ENCODE assay signal across 12 mouse cellular contexts in the genomic region with DNA sequence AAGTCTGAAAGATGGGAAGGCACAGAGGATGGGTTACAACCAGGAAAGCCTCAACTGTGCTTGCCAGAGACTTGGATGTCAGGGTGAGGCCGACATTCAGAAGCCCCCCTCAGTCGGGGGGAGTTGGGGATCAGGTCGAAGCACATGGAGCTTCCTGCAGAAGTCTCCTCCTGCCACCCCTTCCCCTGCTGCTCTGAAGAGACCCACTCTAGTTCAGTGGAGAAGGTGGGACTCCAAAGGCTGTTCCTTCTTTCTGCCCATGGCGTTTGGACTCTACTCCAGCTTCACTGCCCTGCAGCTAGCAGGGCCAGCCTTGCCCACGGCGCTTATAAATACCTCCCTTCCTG. TPM values are rescaled to one million over a fixed set of nuclear protein-coding genes. Genes with fewer than 3 reads are reported as not detected.
DNase-seq lines count a peak whose midpoint lies in the region; ATAC-seq and TF ChIP-seq lines count a peak whose summit lies in the region.
"Had no signal": no experiment of that assay in that cellular context is flagged by ENCODE, and none has a peak within 500 bp of the region (broad histone marks: within the 10 kb centered on the region; RNA-seq: fewer than 3 reads in every experiment).

No protein-coding gene starts in this region.

- H3K9ac ChIP-seq in heart, embryonic 11.5 days (ENCODE audit: low read depth, low read length) = no peak overlapping the region
- no peak overlapping the region for H3K9ac ChIP-seq in limb, embryonic 14.5 days (ENCODE audit: low read depth, low read length, severe bottlenecking)

- peak overlapping the region; percentile 27 for H3K4me2 ChIP-seq in heart, embryonic 11.5 days
- H3K4me2 ChIP-seq in limb, embryonic 14.5 days (replicated peaks; ENCODE audit: low read depth, low read length, severe bottlenecking) = peak overlapping the region; percentile 2; the same call in 1 of the 2 replicates

- no peaks in the 10 kb centered on the region for H3K9me3 ChIP-seq in heart, embryonic 11.5 days (replicated peaks; ENCODE audit: control insufficient read depth, low read length)
- H3K9me3 ChIP-seq in megakaryocyte, embryonic 14.5 days = no peaks in the 10 kb centered on the region
- no peaks in the 10 kb centered on the region for H3K9me3 ChIP-seq in limb, embryonic 14.5 days (ENCODE audit: control insufficient read depth, low read length)

- DNase-seq in heart, postnatal 36 days = no peak
- DNase-seq in limb, embryonic 14.5 days (ENCODE audit: low spot score) = no peak
- DNase-seq in thymus, postnatal 4 days = no peak
- no peak for DNase-seq in thymus, postnatal 10 days (ENCODE audit: low spot score in 2 of 2)
- DNase-seq: thymus, adult 2 months had no signal

- no peak for ATAC-seq in heart, embryonic 11.5 days (replicated peaks; ENCODE audit: insufficient number of reproducible peaks, low FRiP score, low TSS enrichment)
- no peak for ATAC-seq in megakaryocyte, adult 5-6 weeks (ENCODE audit: poor library complexity, severe bottlenecking)
- no peak for ATAC-seq in limb, embryonic 14.5 days (ENCODE audit: low FRiP score, low read depth)

- 48% methylated on average over 6 of the region's 6 CpGs for WGBS in heart, embryonic 11.5 days (ENCODE audit: insufficient replicate concordance)
- 5% methylated on average over 5 of the region's 6 CpGs for WGBS in limb, embryonic 14.5 days
- 18% methylated on average over 6 of the region's 6 CpGs for WGBS in small intestine, adult 2 months

- peak; percentile 7; the same call in 1 of the 2 replicates for TF ChIP-seq CTCF in small intestine, adult 2 months (IDR thresholded peaks at IDR 0.05; ENCODE audit: extremely low read depth, insufficient read length, insufficient replicate concordance, low read depth, low read length)

- H3K4me3 ChIP-seq in heart, embryonic 11.5 days (ENCODE audit: low read depth, low read length) = no peak overlapping the region
- peak overlapping the region; percentile 83 for H3K4me3 ChIP-seq in megakaryocyte, embryonic 14.5 days (replicated peaks)
- no peak overlapping the region for H3K4me3 ChIP-seq in limb, embryonic 14.5 days (replicated peaks; ENCODE audit: low read length)
- peak overlapping the region; percentile 48 for H3K4me3 ChIP-seq in small intestine, adult 2 months (ENCODE audit: low read depth, low read length)

- no peak overlapping the region for H3K27ac ChIP-seq in heart, embryonic 11.5 days (ENCODE audit: low read depth, low read length)
- H3K27ac ChIP-seq in limb, embryonic 14.5 days (replicated peaks; ENCODE audit: low read depth, low read length) = 0 out of 2 replicates have a peak overlapping the region, but pooled peaks have one; percentile 28
- H3K27ac ChIP-seq in small intestine, adult 2 months (ENCODE audit: insufficient read depth, low read depth, low read length) = peak overlapping the region; percentile 99

- intact Hi-C loops in heart, postnatal 36 days (cut with DNase I) = loop anchor here (10.0 kb wide), 1 partner anchor 192 kb away; a partner anchor contains a TSS

- peaks cover 29% of the 10 kb centered on the region for H3K4me1 ChIP-seq in heart, embryonic 11.5 days (ENCODE audit: control insufficient read depth, insufficient read depth, low read length)
- H3K4me1 ChIP-seq in megakaryocyte, embryonic 14.5 days = peaks cover 73% of the 10 kb centered on the region
- peaks cover 26% of the 10 kb centered on the region for H3K4me1 ChIP-seq in limb, embryonic 14.5 days (ENCODE audit: control insufficient read depth, insufficient read depth, low read length)
- H3K4me1 ChIP-seq in small intestine, adult 2 months (ENCODE audit: control insufficient read depth, insufficient read depth, insufficient read length, low read length) = peaks cover 27% of the 10 kb centered on the region

- no peak for TF ChIP-seq POLR2A in limb, embryonic 14.5 days (IDR thresholded peaks at IDR 0.05; ENCODE audit: borderline replicate concordance, extremely low read depth, insufficient read depth, insufficient read length)
- 0 out of 2 replicates have a peak, but pooled peaks have one; percentile 30 for TF ChIP-seq POLR2A in small intestine, adult 2 months (IDR thresholded peaks at IDR 0.05; ENCODE audit: low read depth, low read length)

- H3K36me3 ChIP-seq in heart, embryonic 11.5 days (ENCODE audit: control insufficient read depth, insufficient read depth, low read length) = no peaks in the 10 kb centered on the region
- peaks cover 2% of the 10 kb centered on the region for H3K36me3 ChIP-seq in megakaryocyte, embryonic 14.5 days (replicated peaks; ENCODE audit: low read length)
- H3K36me3 ChIP-seq in limb, embryonic 14.5 days (ENCODE audit: control insufficient read depth, insufficient read depth, low read length) = no peaks in the 10 kb centered on the region
- no peaks in the 10 kb centered on the region for H3K36me3 ChIP-seq in small intestine, adult 2 months (ENCODE audit: control insufficient read depth, insufficient read depth, low read length)

- no peaks in the 10 kb centered on the region for H3K27me3 ChIP-seq in heart, embryonic 11.5 days (ENCODE audit: control insufficient read depth, insufficient read depth, low read length)
- H3K27me3 ChIP-seq in megakaryocyte, embryonic 14.5 days (replicated peaks) = no peaks in the 10 kb centered on the region
- H3K27me3 ChIP-seq in limb, embryonic 14.5 days (ENCODE audit: control insufficient read depth, insufficient read depth, low read length) = no peaks in the 10 kb centered on the region
- H3K27me3 ChIP-seq in small intestine, adult 2 months (ENCODE audit: control insufficient read depth, insufficient read depth, low read length) = no peaks in the 10 kb centered on the region

RNA-seq across cellular contexts. Expression of a gene that starts 8.0 kb away (rescaled TPM):
- polyA plus RNA-seq in heart, embryonic 11.5 days (2014; fragmentation: Nextera tagmentation; extraction: Ambion mirVana) = 10.7 and 14.8 TPM in 2 replicates
- total RNA-seq in heart, postnatal 36 days (2021) = 10 to 100 TPM; 15.4 to 16.2 TPM
- 1.4 and 3.1 TPM in 2 replicates for polyA plus RNA-seq in megakaryocyte, embryonic 14.5 days (2012; ENCODE audit: insufficient read depth, low replicate concordance)
- 47.6 and 53.4 TPM in 2 replicates for total RNA-seq in megakaryocyte, adult 5-6 weeks (2015)
- total RNA-seq in megakaryocyte, adult 5-6 weeks (2017) = 28.9 and 32.8 TPM in 2 replicates
- 34.0 and 43.7 TPM in 2 replicates for polyA plus RNA-seq in limb, embryonic 14.5 days (2012; rRNA removed)
- polyA plus RNA-seq in limb, embryonic 14.5 days (2014; fragmentation: Nextera tagmentation; extraction: Ambion mirVana) = 13.9 and 15.3 TPM in 2 replicates
- polyA plus RNA-seq in small intestine, adult 2 months (2012; rRNA removed) = 9.6 and 109 TPM in 2 replicates

RNA-seq across cellular contexts. Expression of a gene that starts 58.3 kb away (rescaled TPM):
- not detected in 2 replicates for polyA plus RNA-seq in heart, embryonic 11.5 days (2014; fragmentation: Nextera tagmentation; extraction: Ambion mirVana)
- not detected for total RNA-seq in heart, postnatal 36 days (2021)
- polyA plus RNA-seq in megakaryocyte, embryonic 14.5 days (2012; ENCODE audit: insufficient read depth, low replicate concordance) = 0.35 TPM in 1 of 2 replicates, not detected in the other
- total RNA-seq in megakaryocyte, adult 5-6 weeks (2015) = not detected in 2 replicates
- not detected in 2 replicates for total RNA-seq in megakaryocyte, adult 5-6 weeks (2017)
- polyA plus RNA-seq in limb, embryonic 14.5 days (2012; rRNA removed) = not detected in 2 replicates
- not detected in 2 replicates for polyA plus RNA-seq in limb, embryonic 14.5 days (2014; fragmentation: Nextera tagmentation; extraction: Ambion mirVana)
- polyA plus RNA-seq in small intestine, adult 2 months (2012; rRNA removed) = 0.04 TPM in 1 of 2 replicates, not detected in the other
- total RNA-seq: granulocyte monocyte progenitor cell, adult 5-6 weeks; layer of hippocampus, adult 18-20 months; megakaryocyte-erythroid progenitor cell, adult 5-6 weeks had no signal
- polyA plus RNA-seq: thymus, adult 2 months had no signal

Comparison
In these comparisons a context has a peak if more than half of its experiments do, and no peak if none do; other contexts are left out.
1. H3K4me3 ChIP-seq: peak in megakaryocyte, embryonic 14.5 days (single experiment) and small intestine, adult 2 months (single experiment); none in heart, embryonic 11.5 days (single experiment) and limb, embryonic 14.5 days (single experiment).